Comparison of ENCODE assay signal across 8 mouse cellular contexts in the genomic region with DNA sequence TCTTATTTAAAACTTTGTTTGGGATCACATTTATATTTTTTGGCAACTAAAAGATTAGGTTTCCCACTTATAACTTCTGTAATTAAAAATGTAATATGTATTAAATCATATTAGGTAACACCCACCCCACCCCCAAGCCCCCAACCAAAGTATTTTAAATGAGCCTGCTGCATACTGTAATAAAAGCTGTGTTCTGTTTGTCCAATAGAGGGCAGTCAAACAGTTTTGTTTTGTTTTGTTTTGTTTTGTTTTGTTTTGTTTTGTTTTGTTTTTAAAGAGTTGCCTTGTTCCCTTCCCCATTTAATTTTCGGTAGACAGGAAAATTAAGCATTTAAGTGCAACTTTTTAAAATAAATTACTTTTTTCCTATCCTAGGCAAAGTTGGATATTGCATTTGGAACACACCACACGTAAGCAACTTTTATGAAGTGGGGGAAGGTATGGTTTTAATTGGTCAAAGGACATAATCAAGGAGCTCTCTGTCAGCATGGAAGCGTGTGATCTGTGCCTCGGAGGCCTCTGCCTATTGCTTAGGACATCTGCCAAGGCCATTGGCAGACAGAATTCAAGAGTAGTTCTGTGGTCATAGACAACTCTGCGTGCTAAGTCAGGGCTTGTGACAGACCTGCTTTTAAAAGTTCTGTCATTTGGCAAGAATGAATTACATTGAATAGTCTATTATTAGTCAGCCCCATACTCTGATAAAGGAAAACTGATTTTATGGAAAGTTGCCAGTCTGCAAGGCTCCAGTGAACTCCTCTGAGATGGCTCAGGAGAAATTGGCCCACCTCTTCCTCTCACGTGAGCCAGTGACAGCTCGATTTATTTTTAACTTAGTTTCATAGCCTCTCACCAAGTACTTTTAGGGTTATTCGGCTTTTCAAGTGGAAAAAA. TPM values are rescaled to one million over a fixed set of nuclear protein-coding genes. Genes with fewer than 3 reads are reported as not detected.
DNase-seq lines count a peak whose midpoint lies in the region; ATAC-seq and TF ChIP-seq lines count a peak whose summit lies in the region.

No protein-coding gene starts in this region.

- H3K27me3 ChIP-seq in hindbrain, embryonic 15.5 days = no peaks in the 10 kb centered on the region
- H3K27me3 ChIP-seq in hindbrain, embryonic 13.5 days = no peaks in the 10 kb centered on the region
- no peaks in the 10 kb centered on the region for H3K27me3 ChIP-seq in kidney, adult 2 months (replicated peaks; ENCODE audit: control insufficient read depth, insufficient read depth, low read length)
- no peaks in the 10 kb centered on the region for H3K27me3 ChIP-seq in midbrain, embryonic 16.5 days (ENCODE audit: control insufficient read depth, insufficient read depth, low read depth, low read length)

- DNase-seq in B cell, adult 2 months = peak; percentile 33 to 39
- peak; percentile 75 for DNase-seq in kidney, adult 2 months
- DNase-seq in left cerebral cortex, postnatal 36 days (ENCODE audit: low spot score in 2 of 2) = no peak
- no peak for DNase-seq in layer of hippocampus, adult 18-20 months (ENCODE audit: low spot score in 2 of 2)

- H3K4me3 ChIP-seq in hindbrain, embryonic 15.5 days = no peak overlapping the region
- no peak overlapping the region for H3K4me3 ChIP-seq in hindbrain, embryonic 13.5 days
- H3K4me3 ChIP-seq in brown adipose tissue, adult 24 weeks (ENCODE audit: insufficient read depth, low read depth, low read length) = no peak overlapping the region
- no peak overlapping the region for H3K4me3 ChIP-seq in kidney, adult 2 months (ENCODE audit: insufficient read depth, low read depth, low read length)
- H3K4me3 ChIP-seq in midbrain, embryonic 16.5 days (ENCODE audit: low read depth, low read length) = no peak overlapping the region

- no peaks in the 10 kb centered on the region for H3K4me1 ChIP-seq in hindbrain, embryonic 15.5 days (replicated peaks)
- H3K4me1 ChIP-seq in hindbrain, embryonic 13.5 days (replicated peaks) = no peaks in the 10 kb centered on the region; the same call in 1 of the 2 replicates
- H3K4me1 ChIP-seq in brown adipose tissue, adult 24 weeks (ENCODE audit: control insufficient read depth, insufficient read depth, insufficient read length, low read length) = 0 out of 2 replicates have a peak, but pooled peaks cover 4% of the 10 kb centered on the region
- peaks cover 2% of the 10 kb centered on the region; the same call in 1 of the 2 replicates for H3K4me1 ChIP-seq in kidney, adult 2 months (ENCODE audit: control insufficient read depth, insufficient read depth, low read length)
- no peaks in the 10 kb centered on the region for H3K4me1 ChIP-seq in midbrain, embryonic 16.5 days (ENCODE audit: control insufficient read depth, insufficient read depth, low read length)

- WGBS in hindbrain, embryonic 15.5 days = 74% methylated on average over 8 of the region's 8 CpGs
- WGBS in hindbrain, embryonic 13.5 days = 86% methylated on average over 8 of the region's 8 CpGs
- 30% methylated on average over 8 of the region's 8 CpGs for WGBS in kidney, adult 2 months
- WGBS in midbrain, embryonic 16.5 days = 87% methylated on average over 8 of the region's 8 CpGs

- no peak overlapping the region for H3K4me2 ChIP-seq in hindbrain, embryonic 15.5 days
- H3K4me2 ChIP-seq in hindbrain, embryonic 13.5 days = no peak overlapping the region
- H3K4me2 ChIP-seq in midbrain, embryonic 16.5 days (ENCODE audit: low read length) = no peak overlapping the region

- no peaks in the 10 kb centered on the region for H3K9me3 ChIP-seq in hindbrain, embryonic 15.5 days
- no peaks in the 10 kb centered on the region for H3K9me3 ChIP-seq in hindbrain, embryonic 13.5 days
- H3K9me3 ChIP-seq in midbrain, embryonic 16.5 days (replicated peaks; ENCODE audit: control insufficient read depth, low read length, poor library complexity, severe bottlenecking) = no peaks in the 10 kb centered on the region

- H3K27ac ChIP-seq in hindbrain, embryonic 15.5 days (replicated peaks) = peak overlapping the region; percentile 26; the same call in 1 of the 2 replicates
- H3K27ac ChIP-seq in hindbrain, embryonic 13.5 days = no peak overlapping the region
- peak overlapping the region; percentile 77 for H3K27ac ChIP-seq in brown adipose tissue, adult 24 weeks (replicated peaks; ENCODE audit: low read depth, low read length)
- peak overlapping the region; percentile 77; the same call in 1 of the 2 replicates for H3K27ac ChIP-seq in kidney, adult 2 months (ENCODE audit: insufficient read depth, low read depth, low read length)
- no peak overlapping the region for H3K27ac ChIP-seq in midbrain, embryonic 16.5 days (ENCODE audit: low read length)

- H3K36me3 ChIP-seq in hindbrain, embryonic 15.5 days = peaks cover 50% of the 10 kb centered on the region
- peaks cover 69% of the 10 kb centered on the region for H3K36me3 ChIP-seq in hindbrain, embryonic 13.5 days
- H3K36me3 ChIP-seq in kidney, adult 2 months (ENCODE audit: control insufficient read depth, insufficient read depth, low read length) = no peaks in the 10 kb centered on the region
- peaks cover 14% of the 10 kb centered on the region for H3K36me3 ChIP-seq in midbrain, embryonic 16.5 days (ENCODE audit: control insufficient read depth, insufficient read depth, low read length)

- TF ChIP-seq POLR2A in kidney, adult 2 months (IDR thresholded peaks at IDR 0.05; ENCODE audit: low read depth, low read length) = no peak

- H3K9ac ChIP-seq in hindbrain, embryonic 15.5 days = no peak overlapping the region
- H3K9ac ChIP-seq in hindbrain, embryonic 13.5 days = no peak overlapping the region
- H3K9ac ChIP-seq in midbrain, embryonic 16.5 days (ENCODE audit: low read depth, low read length) = no peak overlapping the region

- intact Hi-C loops in left cerebral cortex, postnatal 36 days (cut with DNase I) = loop anchor here (2.0 kb wide), 2 partner anchors 63 to 203 kb away; a partner anchor contains a TSS

- no peak for TF ChIP-seq CTCF in kidney, adult 2 months (conservative IDR thresholded peaks at IDR 0.05; ENCODE audit: insufficient read depth, insufficient read length, low read depth, low read length)

- no peak for ATAC-seq in hindbrain, embryonic 15.5 days (ENCODE audit: low FRiP score, low read depth)
- ATAC-seq in hindbrain, embryonic 13.5 days (ENCODE audit: low FRiP score) = no peak
- ATAC-seq in midbrain, embryonic 16.5 days = no peak

RNA-seq across cellular contexts. Expression of a gene that starts 17.9 kb away (rescaled TPM):
- 45.0 and 51.5 TPM in 2 replicates for polyA plus RNA-seq in hindbrain, embryonic 15.5 days (2015; fragmentation: Nextera tagmentation; extraction: Ambion mirVana)
- 48.2 and 52.3 TPM in 2 replicates for polyA plus RNA-seq in hindbrain, embryonic 13.5 days (2015; fragmentation: Nextera tagmentation; extraction: Ambion mirVana)
- 4.9 and 6.5 TPM in 2 replicates for polyA plus RNA-seq in brown adipose tissue, adult 24 weeks (2012; ENCODE audit: insufficient read depth, insufficient read length, missing spikeins)
- polyA plus RNA-seq in kidney, adult 2 months (2012; rRNA removed) = 11.2 and 11.7 TPM in 2 replicates
- 10 to 100 TPM; 19.5 to 29.9 TPM for total RNA-seq in left cerebral cortex, postnatal 36 days (2021)
- 10 to 100 TPM; 25.8 to 31.7 TPM for total RNA-seq in layer of hippocampus, adult 18-20 months (2021)
- polyA plus RNA-seq in midbrain, embryonic 16.5 days (2015; fragmentation: Nextera tagmentation; extraction: Ambion mirVana) = 49.6 and 53.5 TPM in 2 replicates

RNA-seq across cellular contexts. Expression of a gene that starts 18.0 kb away (rescaled TPM):
- 5.2 and 6.0 TPM in 2 replicates for polyA plus RNA-seq in hindbrain, embryonic 15.5 days (2015; fragmentation: Nextera tagmentation; extraction: Ambion mirVana)
- 5.7 and 6.1 TPM in 2 replicates for polyA plus RNA-seq in hindbrain, embryonic 13.5 days (2015; fragmentation: Nextera tagmentation; extraction: Ambion mirVana)
- not detected in 2 replicates for polyA plus RNA-seq in brown adipose tissue, adult 24 weeks (2012; ENCODE audit: insufficient read depth, insufficient read length, missing spikeins)
- polyA plus RNA-seq in kidney, adult 2 months (2012; rRNA removed) = 0.24 and 0.25 TPM in 2 replicates
- total RNA-seq in left cerebral cortex, postnatal 36 days (2021) = under 1 TPM; 0.32 to 0.41 TPM
- under 1 TPM; 0.30 to 0.33 TPM for total RNA-seq in layer of hippocampus, adult 18-20 months (2021)
- polyA plus RNA-seq in midbrain, embryonic 16.5 days (2015; fragmentation: Nextera tagmentation; extraction: Ambion mirVana) = 3.4 and 4.0 TPM in 2 replicates

Comparison
In these comparisons a context has a peak if more than half of its experiments do, and no peak if none do; other contexts are left out.
1. H3K27ac ChIP-seq: peak in hindbrain, embryonic 15.5 days (single experiment), brown adipose tissue, adult 24 weeks (single experiment) and kidney, adult 2 months (single experiment); none in hindbrain, embryonic 13.5 days (single experiment) and midbrain, embryonic 16.5 days (single experiment).
2. DNase-seq: peak in B cell, adult 2 months (2 of 2) and kidney, adult 2 months (single experiment); none in left cerebral cortex, postnatal 36 days (0 of 2) and layer of hippocampus, adult 18-20 months (0 of 2).